Mouse (Mus musculus): ENCODE data around the gene Trex1. TPM values are rescaled to one million over a fixed set of nuclear protein-coding genes. Genes with fewer than 3 reads are reported as not detected.

The Trex1 gene
- total RNA-seq, 1 experiment, result 7.4 TPM

GRCm38 (mm10) chr9:109022866-109023685 is 36.5 kb downstream of the Trex1 start:
- no peaks in the 10 kb centered on the region for H3K4me1 ChIP-seq (ENCODE audit: control insufficient read depth in 2 of 2, insufficient read depth in 2 of 2, low read length in 2 of 2, poor library complexity in 1 of 2)
- DNase-seq (ENCODE audit: low read depth, low spot score), result no peak
- TF ChIP-seq MAFK (IDR thresholded peaks at IDR 0.05; ENCODE audit: insufficient read depth, low read depth, low read length) (no peak), CHD2 (IDR thresholded peaks at IDR 0.05; ENCODE audit: low read depth, low read length) (no peak), ZC3H11A (IDR thresholded peaks at IDR 0.05; ENCODE audit: borderline replicate concordance, low read depth, low read length) (no peak), HCFC1 (IDR thresholded peaks at IDR 0.05; ENCODE audit: borderline replicate concordance, insufficient read depth, low read length) (no peak), ZNF384 (IDR thresholded peaks at IDR 0.05; ENCODE audit: low read depth, low read length) (no peak)
- H3K27ac ChIP-seq (ENCODE audit: insufficient read depth, low read depth, low read length, poor library complexity, severe bottlenecking), result no peak overlapping the region
- no peaks in the 10 kb centered on the region for H3K9me3 ChIP-seq (ENCODE audit: control insufficient read depth, insufficient read depth, low read depth, low read length)
- no peak overlapping the region for H3K9ac ChIP-seq (ENCODE audit: insufficient read depth, low read depth, low read length, poor library complexity, severe bottlenecking)
- H3K36me3 ChIP-seq (ENCODE audit: control insufficient read depth, insufficient read depth, low read length, poor library complexity, severe bottlenecking), result no peaks in the 10 kb centered on the region
- no peak overlapping the region for H3K4me3 ChIP-seq (ENCODE audit: insufficient read depth in 1 of 2, low read depth in 1 of 2, low read length in 2 of 2, poor library complexity in 1 of 2, severe bottlenecking in 1 of 2)
- in situ Hi-C loops (cut with MboI; ENCODE audit: low sequenced_read_pairs in 2 of 2, unreplicated experiment in 2 of 2), result no loop called here

DNA sequence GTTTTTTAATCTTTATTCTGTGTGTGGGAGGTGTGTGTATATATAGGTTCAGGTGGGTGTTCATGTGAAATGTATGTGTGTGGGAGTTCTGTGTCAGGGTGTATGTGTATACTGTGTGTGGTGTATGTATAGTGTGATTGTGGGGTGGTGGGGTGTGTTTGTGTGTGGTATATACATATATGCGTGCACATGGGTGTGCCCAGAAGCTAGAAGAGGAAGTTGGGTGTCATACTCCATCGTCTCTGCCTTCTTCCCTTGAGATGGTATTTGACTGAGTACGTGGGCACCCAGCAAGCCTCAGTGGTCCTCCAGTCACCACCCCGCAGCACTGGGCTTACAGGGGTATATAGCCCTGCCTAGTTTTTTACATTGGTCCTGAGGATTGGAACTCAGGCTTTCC is 38.1 kb downstream of the Trex1 start:
- DNase-seq (ENCODE audit: low read depth, low spot score), result no peak
- no peak overlapping the region for H3K27ac ChIP-seq (ENCODE audit: insufficient read depth, low read depth, low read length, poor library complexity, severe bottlenecking)
- H3K9ac ChIP-seq (ENCODE audit: insufficient read depth, low read depth, low read length, poor library complexity, severe bottlenecking), result no peak overlapping the region
- no peaks in the 10 kb centered on the region for H3K4me1 ChIP-seq (ENCODE audit: control insufficient read depth in 2 of 2, insufficient read depth in 2 of 2, low read length in 2 of 2, poor library complexity in 1 of 2)
- TF ChIP-seq HCFC1 (IDR thresholded peaks at IDR 0.05; ENCODE audit: borderline replicate concordance, insufficient read depth, low read length) (no peak), CHD2 (IDR thresholded peaks at IDR 0.05; ENCODE audit: low read depth, low read length) (no peak)
- no peak overlapping the region for H3K4me3 ChIP-seq (ENCODE audit: insufficient read depth in 1 of 2, low read depth in 1 of 2, low read length in 2 of 2, poor library complexity in 1 of 2, severe bottlenecking in 1 of 2)
- no peaks in the 10 kb centered on the region for H3K9me3 ChIP-seq (ENCODE audit: control insufficient read depth, insufficient read depth, low read depth, low read length)
- in situ Hi-C loops (cut with MboI; ENCODE audit: low sequenced_read_pairs in 2 of 2, unreplicated experiment in 2 of 2), result no loop called here
- no peaks in the 10 kb centered on the region for H3K36me3 ChIP-seq (ENCODE audit: control insufficient read depth, insufficient read depth, low read length, poor library complexity, severe bottlenecking)

GRCm38 (mm10) chr9:109016973-109017604 is 42.4 kb downstream of the Trex1 start:
- Histone ChIP-seq H3K4me3 (ENCODE audit: insufficient read depth in 1 of 2, low read depth in 1 of 2, low read length in 2 of 2, poor library complexity in 1 of 2, severe bottlenecking in 1 of 2) (no peak overlapping the region), H3K9me3 (ENCODE audit: control insufficient read depth, insufficient read depth, low read depth, low read length) (no peaks in the 10 kb centered on the region), H3K36me3 (ENCODE audit: control insufficient read depth, insufficient read depth, low read length, poor library complexity, severe bottlenecking) (no peaks in the 10 kb centered on the region), H3K27ac (ENCODE audit: insufficient read depth, low read depth, low read length, poor library complexity, severe bottlenecking) (no peak overlapping the region), H3K9ac (ENCODE audit: insufficient read depth, low read depth, low read length, poor library complexity, severe bottlenecking) (no peak overlapping the region), H3K4me1 (ENCODE audit: control insufficient read depth in 2 of 2, insufficient read depth in 2 of 2, low read length in 2 of 2, poor library complexity in 1 of 2) (peaks cover 0 to 2% of the 10 kb centered on the region in 2 experiments; a peak in 1 of 4 replicates)
- in situ Hi-C loops (cut with MboI; ENCODE audit: low sequenced_read_pairs in 2 of 2, unreplicated experiment in 2 of 2), result no loop called here
- no peak for TF ChIP-seq ZNF384 (IDR thresholded peaks at IDR 0.05; ENCODE audit: low read depth, low read length)
- no peak for TF ChIP-seq CHD2 (IDR thresholded peaks at IDR 0.05; ENCODE audit: low read depth, low read length)
- DNase-seq (ENCODE audit: low read depth, low spot score), result no peak

- Histone ChIP-seq H3K27ac (ENCODE audit: insufficient read depth, low read depth, low read length, poor library complexity, severe bottlenecking) (no peak overlapping the region), H3K9ac (ENCODE audit: insufficient read depth, low read depth, low read length, poor library complexity, severe bottlenecking) (no peak overlapping the region), H3K9me3 (ENCODE audit: control insufficient read depth, insufficient read depth, low read depth, low read length) (no peaks in the 10 kb centered on the region), H3K4me1 (ENCODE audit: control insufficient read depth in 2 of 2, insufficient read depth in 2 of 2, low read length in 2 of 2, poor library complexity in 1 of 2) (peaks cover 0 to 2% of the 10 kb centered on the region in 2 experiments; a peak in 1 of 4 replicates), H3K4me3 (ENCODE audit: insufficient read depth in 1 of 2, low read depth in 1 of 2, low read length in 2 of 2, poor library complexity in 1 of 2, severe bottlenecking in 1 of 2) (no peak overlapping the region), H3K36me3 (ENCODE audit: control insufficient read depth, insufficient read depth, low read length, poor library complexity, severe bottlenecking) (no peaks in the 10 kb centered on the region)
- no peak for DNase-seq (ENCODE audit: low read depth, low spot score)
- in situ Hi-C loops (cut with MboI; ENCODE audit: low sequenced_read_pairs in 2 of 2, unreplicated experiment in 2 of 2), result no loop called here
- no peak for TF ChIP-seq ZNF384 (IDR thresholded peaks at IDR 0.05; ENCODE audit: low read depth, low read length)
- TF ChIP-seq HCFC1 (IDR thresholded peaks at IDR 0.05; ENCODE audit: borderline replicate concordance, insufficient read depth, low read length), result no peak
- TF ChIP-seq ZC3H11A (IDR thresholded peaks at IDR 0.05; ENCODE audit: borderline replicate concordance, low read depth, low read length), result no peak
- TF ChIP-seq MAFK (IDR thresholded peaks at IDR 0.05; ENCODE audit: insufficient read depth, low read depth, low read length), result no peak
- TF ChIP-seq CHD2 (IDR thresholded peaks at IDR 0.05; ENCODE audit: low read depth, low read length), result no peak
Measured at GRCm38 (mm10) chr9:109015397-109015796, 44.1 kb downstream of the Trex1 start.

All from ES-E14 (cell line).